ENCODE assay signal across 18 mouse cellular contexts in the genomic region with DNA sequence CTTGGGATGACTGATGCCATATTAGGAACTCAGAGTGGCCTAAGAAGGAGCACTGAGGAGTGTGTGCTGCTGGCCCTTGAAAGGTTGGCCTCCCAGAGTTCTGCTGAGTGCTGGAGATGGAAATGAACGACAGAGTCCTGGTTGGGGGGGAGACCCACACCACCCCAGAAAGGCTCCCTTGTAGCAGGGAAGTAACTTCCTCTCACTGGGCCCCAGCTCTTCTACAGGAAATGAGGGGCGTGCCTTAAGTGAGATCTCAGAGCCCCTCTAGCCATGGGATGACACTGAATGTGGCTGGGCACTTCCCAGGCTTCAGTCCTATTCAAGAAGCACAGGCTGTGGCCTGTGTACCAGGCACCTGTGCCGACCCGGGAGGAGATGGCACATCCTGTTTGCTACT.
DNase-seq lines count a peak whose midpoint lies in the region; ATAC-seq and TF ChIP-seq lines count a peak whose summit lies in the region.
"Had no signal": no experiment of that assay in that cellular context is flagged by ENCODE, and none has a peak within 500 bp of the region (broad histone marks: within the 10 kb centered on the region; RNA-seq: fewer than 3 reads in every experiment).

No protein-coding gene starts in this region.

- H3K9ac ChIP-seq in liver, postnatal 0 days (replicated peaks): no peak overlapping the region
- H3K9ac ChIP-seq: forebrain, embryonic 15.5 days; hindbrain, embryonic 14.5 days; limb, embryonic 13.5 days had no signal

- no peak overlapping the region for H3K4me3 ChIP-seq in embryonic facial prominence, embryonic 10.5 days
- no peak overlapping the region for H3K4me3 ChIP-seq in liver, postnatal 0 days (ENCODE audit: low read depth, low read length)
- H3K4me3 ChIP-seq: forebrain, embryonic 15.5 days; left cerebral cortex, adult 2 months; limb, embryonic 13.5 days; midbrain, embryonic 10.5 days had no signal

- ATAC-seq in liver, postnatal 0 days: no peak
- ATAC-seq: forebrain, embryonic 15.5 days had no signal

- H3K27ac ChIP-seq in embryonic facial prominence, embryonic 10.5 days (replicated peaks): peak overlapping the region; percentile 36; the same call in 1 of the 2 replicates
- no peak overlapping the region for H3K27ac ChIP-seq in liver, postnatal 0 days (ENCODE audit: low read depth)
- H3K27ac ChIP-seq: forebrain, embryonic 15.5 days; hindbrain, embryonic 14.5 days; left cerebral cortex, adult 2 months; limb, embryonic 13.5 days; midbrain, embryonic 10.5 days had no signal

- H3K36me3 ChIP-seq in embryonic facial prominence, embryonic 10.5 days (replicated peaks): no peaks in the 10 kb centered on the region
- H3K36me3 ChIP-seq in splenic B cell, adult 2 months (ENCODE audit: control insufficient read depth, insufficient read depth, low read length, poor library complexity, severe bottlenecking): no peaks in the 10 kb centered on the region
- no peaks in the 10 kb centered on the region for H3K36me3 ChIP-seq in liver, postnatal 0 days (replicated peaks; ENCODE audit: insufficient read depth, low read length)
- H3K36me3 ChIP-seq: forebrain, embryonic 15.5 days; limb, embryonic 13.5 days; midbrain, embryonic 10.5 days had no signal

- 73% methylated on average over 4 of the region's 4 CpGs for WGBS in embryonic facial prominence, embryonic 10.5 days
- WGBS in liver, postnatal 0 days (ENCODE audit: insufficient replicate concordance): 24% methylated on average over 4 of the region's 4 CpGs

- no peak overlapping the region for H3K4me2 ChIP-seq in liver, postnatal 0 days (ENCODE audit: low read depth, low read length)
- H3K4me2 ChIP-seq: forebrain, embryonic 15.5 days; heart, embryonic 11.5 days; hindbrain, embryonic 14.5 days; limb, embryonic 13.5 days had no signal

- DNase-seq in B cell, adult 2 months: peak; percentile 40 to 48
- DNase-seq in CD4-positive, CD25-positive, alpha-beta regulatory T cell, adult 2 months (ENCODE audit: low read depth, low spot score): peak; percentile 58
- no peak for DNase-seq in embryonic facial prominence, embryonic 10.5 days (ENCODE audit: low spot score)
- peak; percentile 36 for DNase-seq in splenic B cell, adult 2 months (ENCODE audit: low read depth, low spot score)
- DNase-seq in liver, postnatal 0 days: no peak
- DNase-seq in cerebellum, adult 11-12 months: no peak
- no peak for DNase-seq in testis, postnatal 10 days (ENCODE audit: low spot score)
- DNase-seq: adrenal gland, postnatal 36 days; gastrocnemius, postnatal 10 days; kidney, adult 8-10 months; lung, adult 2 months; right cerebral cortex, postnatal 14 days had no signal

- no peak for TF ChIP-seq EP300 in liver, postnatal 0 days (IDR thresholded peaks at IDR 0.05; ENCODE audit: low read depth)

- H3K27me3 ChIP-seq in embryonic facial prominence, embryonic 10.5 days (replicated peaks; ENCODE audit: low read depth, poor library complexity, severe bottlenecking): peaks cover 21% of the 10 kb centered on the region; the same call in 1 of the 2 replicates
- no peaks in the 10 kb centered on the region for H3K27me3 ChIP-seq in splenic B cell, adult 2 months (ENCODE audit: control insufficient read depth, insufficient read depth, low read length, poor library complexity, severe bottlenecking)
- H3K27me3 ChIP-seq in liver, postnatal 0 days (ENCODE audit: insufficient read depth, low read length): no peaks in the 10 kb centered on the region
- H3K27me3 ChIP-seq: forebrain, embryonic 15.5 days had no signal

- peaks cover 43% of the 10 kb centered on the region for H3K4me1 ChIP-seq in embryonic facial prominence, embryonic 10.5 days
- H3K4me1 ChIP-seq in liver, postnatal 0 days (ENCODE audit: insufficient read depth): peaks cover 7% of the 10 kb centered on the region

- no peaks in the 10 kb centered on the region for H3K9me3 ChIP-seq in embryonic facial prominence, embryonic 10.5 days
- H3K9me3 ChIP-seq in liver, postnatal 0 days (ENCODE audit: low read length): no peaks in the 10 kb centered on the region
- H3K9me3 ChIP-seq: forebrain, embryonic 15.5 days; limb, embryonic 13.5 days; midbrain, embryonic 10.5 days had no signal

- no peak for TF ChIP-seq CTCF in liver, postnatal 0 days (IDR thresholded peaks at IDR 0.05; ENCODE audit: low read depth)

Comparison
In these comparisons a context has a peak if more than half of its experiments do, and no peak if none do; other contexts are left out.
1. DNase-seq: peak in B cell, adult 2 months (2 of 2), CD4-positive, CD25-positive, alpha-beta regulatory T cell, adult 2 months (single experiment) and splenic B cell, adult 2 months (single experiment); none in embryonic facial prominence, embryonic 10.5 days (single experiment), liver, postnatal 0 days (single experiment), cerebellum, adult 11-12 months (single experiment) and testis, postnatal 10 days (single experiment).